Mouse (Mus musculus) CH12.LX (cell line): ENCODE measurements at regions not wholly inside any gene's neighbourhood (a gene's known extent, or its start where the extent isn't known, plus 50 kb on each side); places are given as distances from the start of the nearest gene placed in this dataset.

Experiments
- CTCF ChIP-seq, 2 experiments: IDR thresholded peaks in 1 of 2; conservative IDR thresholded peaks in 1 of 2; 2 replicates each; pipeline ENCODE4 v1.5.1; 2011 to 2012; ENCODE audit warnings: low read depth in 2 of 2, low read length in 2 of 2, improper control_type of control experiment in 1 of 2, inconsistent platforms in 1 of 2, mild to moderate bottlenecking in 1 of 2, moderate library complexity in 1 of 2
- EP300 ChIP-seq: IDR thresholded peaks from 2 replicates; pipeline ENCODE4 v1.6.1; 2011; ENCODE audit warnings: low read length, improper control_type of control experiment
- JUND ChIP-seq: conservative IDR thresholded peaks from 2 replicates; pipeline ENCODE4 v1.6.1; 2011; ENCODE audit warnings: low read depth, low read length, improper control_type of control experiment
- POLR2A ChIP-seq: IDR thresholded peaks from 2 replicates; pipeline ENCODE4 v1.6.1; 2011; ENCODE audit warnings: low read depth, mild to moderate bottlenecking, improper control_type of control experiment, low read length
- ZMIZ1 ChIP-seq: IDR thresholded peaks from 2 replicates; pipeline ENCODE4 v1.6.1; 2012; ENCODE audit warnings: low read depth, mild to moderate bottlenecking, inconsistent platforms, low read length, improper control_type of control experiment

DNA sequence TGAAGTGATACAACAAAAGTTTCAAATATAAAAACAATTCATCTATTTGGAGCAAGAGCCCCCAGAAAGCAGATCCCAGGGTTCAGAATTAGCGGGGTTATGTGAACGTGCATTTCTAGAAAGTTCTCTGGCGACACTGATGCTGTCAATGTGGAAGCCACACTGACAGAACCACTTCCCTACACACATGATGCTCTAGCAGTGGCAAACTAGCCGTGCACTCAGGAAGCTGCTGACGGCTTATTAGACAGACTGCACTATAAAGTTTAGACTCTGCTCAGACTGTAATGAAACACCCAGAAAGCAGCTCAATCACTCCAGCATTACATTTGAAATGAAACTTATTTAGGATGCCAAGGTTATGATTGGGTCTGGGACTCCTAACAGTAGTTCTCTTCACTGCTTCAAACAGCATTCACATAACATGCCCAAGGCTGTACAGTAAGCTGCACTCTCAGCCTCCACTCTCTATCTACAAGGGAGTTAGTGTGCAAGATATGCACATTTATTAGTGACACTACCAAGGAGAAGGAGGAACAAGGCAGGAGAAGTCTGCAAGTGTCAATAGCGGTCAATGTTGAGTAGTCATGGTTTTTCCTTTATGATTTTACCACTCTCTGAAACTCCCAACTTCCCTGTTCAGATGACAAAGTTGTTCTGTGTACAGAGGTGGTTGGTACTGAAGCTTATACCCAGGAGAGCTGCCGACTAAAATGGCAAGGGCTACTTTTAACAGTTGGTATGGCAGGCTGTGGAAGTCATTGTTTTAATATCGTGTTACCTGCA is 71.9 kb upstream of the Myo10 start:
- TF ChIP-seq POLR2A (no peak), JUND (no peak), EP300 (no peak), CTCF (conservative IDR thresholded peaks at IDR 0.05 in 1 of 2, IDR thresholded peaks at IDR 0.05 in 1 of 2; ENCODE audit: low read depth in 2 of 2, low read length in 2 of 2) (no peak), ZMIZ1 (no peak)
